Mouse (Mus musculus) heart, adult 2 months (tissue): Measurements from ENCODE around the gene C2cd2.

Experiments
- CTCF ChIP-seq: fragments of 200-600 bp; IDR thresholded peaks from 2 replicates; pipeline ENCODE4 v1.8.1; 2022; ENCODE audit warnings: antibody characterized with exemption, mild to moderate bottlenecking, moderate library complexity
- EP300 ChIP-seq: fragments of 200-500 bp; IDR thresholded peaks from 2 replicates; pipeline ENCODE4 v1.6.1; 2011; ENCODE audit warnings: low read depth, low read length, control low read depth; ENCODE audit not compliant: insufficient read depth
- POLR2A ChIP-seq: fragments of 200-500 bp; IDR thresholded peaks from 2 replicates; pipeline ENCODE4 v1.6.1; 2011; ENCODE audit warnings: mild to moderate bottlenecking, low read depth, low read length, control low read depth; ENCODE audit not compliant: insufficient read depth

DNA sequence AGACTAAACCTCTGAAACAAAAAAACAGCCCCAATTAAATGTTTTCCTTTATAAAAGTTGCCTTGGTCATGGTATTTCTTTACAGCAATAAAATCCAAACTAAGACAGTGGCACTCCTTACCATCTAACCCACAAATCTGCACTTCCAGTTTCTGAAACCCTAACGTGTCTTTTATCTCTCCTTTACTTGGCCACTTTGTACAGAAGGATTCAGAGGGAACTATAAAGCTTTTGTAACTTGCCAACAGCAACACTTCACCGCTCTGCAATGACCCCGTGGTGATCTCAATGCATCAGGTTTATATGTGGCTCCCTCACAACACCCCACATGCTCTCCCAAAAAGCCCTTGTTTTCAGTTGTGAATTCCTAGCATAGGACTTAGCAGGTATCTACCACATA lies 2.0 kb downstream of the C2cd2 start:
- TF ChIP-seq POLR2A (no peak), EP300 (no peak), CTCF (no peak)
